Comparison of ENCODE assay signal across 8 mouse cellular contexts in genomic region chr14:61686101-61686691, GRCm38 (mm10).
DNase-seq lines count a peak whose midpoint lies in the region; ATAC-seq lines count a peak whose summit lies in the region.

No protein-coding gene starts in this region.

- H3K27me3 ChIP-seq in heart, embryonic 16.5 days (ENCODE audit: control insufficient read depth, insufficient read depth, low read length): peaks cover 28% of the 10 kb centered on the region
- H3K27me3 ChIP-seq in limb, embryonic 13.5 days: peaks cover 55% of the 10 kb centered on the region

- H3K9me3 ChIP-seq in heart, embryonic 16.5 days (replicated peaks; ENCODE audit: control insufficient read depth, low read length): no peaks in the 10 kb centered on the region
- H3K9me3 ChIP-seq in limb, embryonic 13.5 days: no peaks in the 10 kb centered on the region

- peak; percentile 40 for DNase-seq in cerebellum, adult 9-11 months
- no peak for DNase-seq in cerebellum, adult 8-10 months
- peak; percentile 62 for DNase-seq in adrenal gland, postnatal 14 days
- DNase-seq in neural tube, embryonic 10.5 days (ENCODE audit: extremely low spot score, low spot score): peak; percentile 73
- DNase-seq in layer of hippocampus, adult 11-12 months (ENCODE audit: low spot score): no peak

- WGBS in heart, embryonic 16.5 days: 10% methylated on average over 34 of the region's 35 CpGs
- WGBS in limb, embryonic 13.5 days: 2% methylated on average over 30 of the region's 35 CpGs

- H3K36me3 ChIP-seq in heart, embryonic 16.5 days (ENCODE audit: control insufficient read depth, insufficient read depth): no peaks in the 10 kb centered on the region
- no peaks in the 10 kb centered on the region for H3K36me3 ChIP-seq in limb, embryonic 13.5 days

- H3K4me1 ChIP-seq in heart, embryonic 16.5 days (ENCODE audit: control insufficient read depth, insufficient read depth, low read length): peaks cover 39% of the 10 kb centered on the region
- H3K4me1 ChIP-seq in limb, embryonic 13.5 days: peaks cover 63% of the 10 kb centered on the region

- peak overlapping the region; percentile 70 for H3K9ac ChIP-seq in heart, embryonic 16.5 days (ENCODE audit: low read length)
- peak overlapping the region; percentile 56 for H3K9ac ChIP-seq in limb, embryonic 13.5 days

- H3K4me3 ChIP-seq in heart, embryonic 16.5 days (ENCODE audit: low read length): peak overlapping the region; percentile 65
- H3K4me3 ChIP-seq in limb, embryonic 13.5 days: peak overlapping the region; percentile 47

- no peak overlapping the region for H3K27ac ChIP-seq in heart, embryonic 16.5 days (ENCODE audit: low read length)
- H3K27ac ChIP-seq in limb, embryonic 13.5 days: peak overlapping the region; percentile 61; the same call in 1 of the 2 replicates

- ATAC-seq in heart, embryonic 16.5 days (replicated peaks; ENCODE audit: extremely low read depth, insufficient read depth, low FRiP score): no peak
- no peak for ATAC-seq in limb, embryonic 13.5 days (ENCODE audit: low FRiP score, low read depth)
- ATAC-seq in inflammation-experienced regulatory T-cells, adult 6 months: no peak

- H3K4me2 ChIP-seq in heart, embryonic 16.5 days (ENCODE audit: low read depth, low read length): peak overlapping the region; percentile 92
- peak overlapping the region; percentile 96 for H3K4me2 ChIP-seq in limb, embryonic 13.5 days (replicated peaks)

Comparison
In these comparisons a context has a peak if more than half of its experiments do, and no peak if none do; other contexts are left out.
1. DNase-seq: peak in cerebellum, adult 9-11 months (single experiment), adrenal gland, postnatal 14 days (single experiment) and neural tube, embryonic 10.5 days (single experiment); none in cerebellum, adult 8-10 months (single experiment) and layer of hippocampus, adult 11-12 months (single experiment).